Mouse (Mus musculus) heart, embryonic 14.5 days (tissue): ENCODE data around the gene Pdhx. TPM values are rescaled to one million over a fixed set of nuclear protein-coding genes. Genes with fewer than 3 reads are reported as not detected.

ENCODE experiments used
- ATAC-seq: fragments of 200-750 bp; cut with Nextera tagmentation; 2 replicates; pipeline ENCODE4 v1.8.0; 2017; ENCODE audit warnings: low read depth, moderate TSS enrichment; ENCODE audit not compliant: insufficient number of reproducible peaks, insufficient read depth, low FRiP score
- H3K27ac ChIP-seq, 2 experiments: fragments of 200-500 bp in 1 of 2; fragments of 300-500 bp in 1 of 2; sonication (generic) in 1 of 2; replicated peaks in 1 of 2; 2 replicates each; pipeline ENCODE4 v1.5.1; 2012 to 2014; ENCODE audit warnings: low read depth in 2 of 2, low read length in 2 of 2, control low read depth in 1 of 2, mild to moderate bottlenecking in 1 of 2, mixed read lengths in 1 of 2; ENCODE audit not compliant: control insufficient read depth in 1 of 2, insufficient read depth in 1 of 2
- H3K27me3 ChIP-seq: fragments of 300-500 bp; sonication (generic); 2 replicates; pipeline ENCODE4 v1.6.1; 2014; ENCODE audit warnings: mild to moderate bottlenecking, low read length, control low read depth; ENCODE audit not compliant: control insufficient read depth, insufficient read depth
- H3K36me3 ChIP-seq: fragments of 300-500 bp; sonication (generic); 2 replicates; pipeline ENCODE4 v1.6.1; 2014; ENCODE audit warnings: mild to moderate bottlenecking, control low read depth, low read length, mixed read lengths; ENCODE audit not compliant: control insufficient read depth, insufficient read depth
- H3K4me1 ChIP-seq, 2 experiments: fragments of 200-500 bp in 1 of 2; fragments of 300-500 bp in 1 of 2; sonication (generic) in 1 of 2; 2 replicates each; pipeline ENCODE4 v1.6.1; 2012 to 2014; ENCODE audit warnings: low read length in 2 of 2, control low read depth in 1 of 2, mixed read lengths in 1 of 2; ENCODE audit not compliant: control insufficient read depth in 2 of 2, insufficient read depth in 2 of 2
- H3K4me2 ChIP-seq: fragments of 300-500 bp; sonication (generic); 2 replicates; pipeline ENCODE4 v1.6.1; 2014; ENCODE audit warnings: mild to moderate bottlenecking, low read length
- H3K4me3 ChIP-seq, 2 experiments: fragments of 200-500 bp in 1 of 2; fragments of 300-500 bp in 1 of 2; sonication (generic) in 1 of 2; 2 replicates each; pipeline ENCODE4 v1.5.1; 2012 to 2014; ENCODE audit warnings: low read length in 2 of 2, mild to moderate bottlenecking in 2 of 2, control low read depth in 1 of 2, low read depth in 1 of 2, moderate library complexity in 1 of 2; ENCODE audit not compliant: control insufficient read depth in 1 of 2, insufficient read depth in 1 of 2
- H3K9ac ChIP-seq: fragments of 300-500 bp; sonication (generic); 2 replicates; pipeline ENCODE4 v1.6.1; 2014; ENCODE audit warnings: mild to moderate bottlenecking, low read length
- H3K9me3 ChIP-seq: fragments of 300-500 bp; sonication (generic); 2 replicates; pipeline ENCODE4 v1.6.1; 2016; ENCODE audit warnings: low read length, control low read depth; ENCODE audit not compliant: control insufficient read depth
- WGBS: fragments of 180-500 bp; shearing (Covaris S2); extraction: QIAGEN DNeasy Blood & Tissue Kit; methylation state at CpG from one replicate; pipeline ENCODE4 v1.1.7; 2014; 5-methylcytosine and 5-hydroxymethylcytosine counted together
- polyA plus RNA-seq: library from polyadenylated mRNA; unstranded; fragments of >200 nt; fragmentation: Nextera tagmentation; extraction: Ambion mirVana; gene quantifications from 2 replicates; pipeline ENCODE4 v1.2.1, GENCODE M21; 2014

Pdhx gene
- polyA plus RNA-seq, 1 experiment from 2014 or later = 52.9 TPM

DNA sequence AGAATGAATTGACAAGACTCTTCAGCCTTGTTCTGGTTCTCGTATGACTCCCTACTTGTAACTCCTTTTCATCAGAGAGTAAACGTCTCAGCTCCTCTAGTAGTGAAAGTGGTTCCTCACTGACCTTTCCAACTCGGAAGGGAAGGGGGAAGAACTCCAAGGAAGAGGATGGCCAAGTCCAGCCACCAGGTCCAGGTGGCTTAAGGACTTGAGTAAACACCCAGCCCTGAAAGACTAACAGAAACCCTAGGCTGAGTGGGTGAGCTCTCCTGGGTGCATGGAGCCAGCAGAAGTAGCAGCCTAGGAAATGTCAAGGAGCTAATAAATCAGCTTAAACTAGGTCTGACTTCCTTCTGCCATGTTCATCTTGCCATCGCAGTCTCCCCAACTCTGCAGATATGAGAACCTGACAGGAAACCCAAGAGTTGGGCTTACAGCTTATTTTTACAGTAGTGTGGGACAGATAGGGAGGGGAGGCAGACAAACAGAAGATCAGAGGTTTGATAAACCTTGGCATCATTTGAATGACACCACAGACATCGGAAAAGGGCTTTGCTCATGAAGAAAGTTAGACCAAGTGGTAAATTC, 97.9 kb downstream of the Pdhx start:
- Histone ChIP-seq H3K27ac (no peak overlapping the region), H3K9me3 (no peaks in the 10 kb centered on the region), H3K4me2 (no peak overlapping the region), H3K4me1 (no peaks in the 10 kb centered on the region; a peak in 1 of 4 replicates), H3K4me3 (no peak overlapping the region), H3K9ac (no peak overlapping the region), H3K36me3 (no peaks in the 10 kb centered on the region), H3K27me3 (no peaks in the 10 kb centered on the region)
- 75% methylated on average over 5 of the region's 5 CpGs for WGBS
- ATAC-seq = no peak

DNA sequence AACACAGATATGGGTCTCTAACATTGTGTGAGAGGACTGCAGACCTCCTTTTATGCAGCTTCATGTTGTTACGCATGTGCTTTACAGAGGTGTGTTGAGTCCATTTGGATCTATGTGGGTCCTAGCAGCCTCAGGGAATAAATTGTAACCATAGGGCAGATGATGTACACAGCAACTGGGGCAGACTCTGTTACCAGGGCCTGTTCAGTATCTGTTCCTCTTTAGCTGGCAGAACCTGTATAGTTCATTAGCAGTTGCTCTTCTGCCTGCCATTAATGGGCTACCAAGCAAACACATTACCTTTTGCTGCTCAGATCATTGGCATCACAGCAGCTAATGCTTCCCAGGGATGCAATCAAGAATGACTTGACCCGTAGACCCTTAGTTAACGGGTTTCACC, 100.2 kb downstream of the Pdhx start:
- no peak for ATAC-seq
- Histone ChIP-seq H3K9ac (no peak overlapping the region), H3K27ac (no peak overlapping the region), H3K27me3 (no peaks in the 10 kb centered on the region), H3K4me1 (no peaks in the 10 kb centered on the region; a peak in 1 of 4 replicates), H3K9me3 (no peaks in the 10 kb centered on the region), H3K4me2 (no peak overlapping the region), H3K4me3 (no peak overlapping the region), H3K36me3 (no peaks in the 10 kb centered on the region)
- 92% methylated on average over 3 of the region's 3 CpGs for WGBS

DNA sequence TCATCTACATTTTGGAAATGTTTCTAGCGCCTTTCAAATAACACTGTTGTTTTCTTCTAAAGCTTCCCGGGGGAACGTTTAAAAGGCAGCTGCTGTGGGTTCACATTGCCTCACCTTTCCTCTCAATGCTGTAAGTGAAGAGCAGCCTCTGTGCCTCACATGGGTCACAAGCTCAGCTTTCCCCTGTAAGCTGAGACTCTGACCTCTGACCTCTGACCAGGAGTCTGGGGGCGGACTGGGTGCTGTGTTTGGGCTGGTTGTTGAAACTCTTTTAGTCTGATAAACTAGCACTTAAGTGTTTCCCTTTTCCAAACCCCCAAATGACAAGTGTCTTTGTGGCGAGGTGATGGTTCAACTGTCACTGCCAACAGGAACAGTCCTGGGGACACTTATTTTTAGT, 100.7 kb downstream of the Pdhx start:
- Histone ChIP-seq H3K9me3 (no peaks in the 10 kb centered on the region), H3K27me3 (no peaks in the 10 kb centered on the region), H3K27ac (no peak overlapping the region), H3K36me3 (no peaks in the 10 kb centered on the region), H3K9ac (no peak overlapping the region), H3K4me1 (no peaks in the 10 kb centered on the region; a peak in 1 of 4 replicates), H3K4me2 (no peak overlapping the region), H3K4me3 (no peak overlapping the region)
- ATAC-seq = no peak
- 56% methylated on average over 5 of the region's 5 CpGs for WGBS

DNA sequence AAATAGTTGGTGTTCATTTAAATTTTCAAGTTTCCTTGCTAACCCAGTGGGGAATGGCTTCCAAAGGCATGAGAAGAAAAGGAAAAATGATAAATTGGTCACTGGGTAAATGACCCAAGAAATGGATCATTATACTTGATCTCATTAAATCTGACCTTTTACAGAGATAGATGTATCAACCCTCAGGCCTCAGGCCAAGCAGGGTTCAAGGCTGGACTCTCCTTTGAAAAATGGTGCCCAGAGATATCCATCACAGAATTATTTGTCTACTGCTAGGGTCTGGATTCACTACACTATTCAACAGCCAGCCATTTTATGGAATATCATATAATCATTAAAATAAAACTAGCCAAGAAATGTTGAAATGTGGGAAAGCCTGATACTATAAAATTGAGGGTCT, 101.4 kb downstream of the Pdhx start:
- no peak overlapping the region for H3K9ac ChIP-seq
- peaks cover 4% of the 10 kb centered on the region; the same call in 1 of the 2 replicates for H3K9me3 ChIP-seq
- no peak overlapping the region for H3K27ac ChIP-seq
- no peak overlapping the region for H3K4me3 ChIP-seq
- no peaks in the 10 kb centered on the region for H3K36me3 ChIP-seq
- no peak overlapping the region for H3K4me2 ChIP-seq
- H3K4me1 ChIP-seq = no peaks in the 10 kb centered on the region; a peak in 1 of 4 replicates
- ATAC-seq = no peak
- H3K27me3 ChIP-seq = no peaks in the 10 kb centered on the region

Other genes starting within 250 kb of the Pdhx start
- 22.9 and 24.3 TPM in 2 replicates for gene Cd44, start 171.8 kb downstream of the Pdhx start, polyA plus RNA-seq
- 65.9 and 74.4 TPM in 2 replicates for gene Apip, start 162 bp upstream of the Pdhx start, polyA plus RNA-seq
- gene Ehf, start 229.8 kb upstream of the Pdhx start, polyA plus RNA-seq = 0.20 TPM in 1 of 2 replicates, not detected in the other